In the genomic region with DNA sequence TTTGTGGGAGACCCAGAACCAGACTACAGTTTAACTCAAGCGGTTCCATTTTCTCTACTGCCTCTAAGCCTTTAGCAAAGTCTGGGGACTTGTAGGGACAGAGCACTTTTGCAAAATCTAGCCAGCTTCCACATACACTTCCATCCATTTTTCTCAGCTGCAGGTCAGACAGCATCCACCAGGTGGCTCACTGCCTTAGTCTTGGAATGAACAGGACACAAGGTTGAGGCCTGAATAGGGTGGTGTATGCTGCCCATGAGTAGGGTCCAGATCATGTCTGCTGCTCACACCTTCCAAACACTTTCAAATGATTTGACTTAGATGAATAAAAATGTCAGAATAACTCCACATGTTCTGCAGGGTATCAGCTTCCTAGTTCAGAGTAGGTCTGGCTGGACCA, we compare ENCODE assay signal across 9 mouse cellular contexts. TPM values are rescaled to one million over a fixed set of nuclear protein-coding genes. Genes with fewer than 3 reads are reported as not detected.
DNase-seq lines count a peak whose midpoint lies in the region; ATAC-seq and TF ChIP-seq lines count a peak whose summit lies in the region.
"Had no signal": no experiment of that assay in that cellular context is flagged by ENCODE, and none has a peak within 500 bp of the region (broad histone marks: within the 10 kb centered on the region; RNA-seq: fewer than 3 reads in every experiment).

No protein-coding gene starts in this region.

- no peak for TF ChIP-seq EP300 in heart, postnatal 0 days (IDR thresholded peaks at IDR 0.05; ENCODE audit: low read depth)

- no peaks in the 10 kb centered on the region for H3K9me3 ChIP-seq in embryonic facial prominence, embryonic 14.5 days (ENCODE audit: control insufficient read depth, low read length)
- H3K9me3 ChIP-seq in heart, postnatal 0 days (replicated peaks; ENCODE audit: control insufficient read depth, low read length): no peaks in the 10 kb centered on the region
- H3K9me3 ChIP-seq: megakaryocyte, embryonic 14.5 days had no signal

- 20% methylated on average over 1 of the region's 1 CpGs for WGBS in embryonic facial prominence, embryonic 14.5 days
- WGBS in heart, postnatal 0 days: 17% methylated on average over 1 of the region's 1 CpGs

- H3K4me1 ChIP-seq in bone marrow macrophage, adult 2 months (ENCODE audit: control insufficient read depth, insufficient read depth, low read length): no peaks in the 10 kb centered on the region
- no peaks in the 10 kb centered on the region for H3K4me1 ChIP-seq in embryonic facial prominence, embryonic 14.5 days (ENCODE audit: control insufficient read depth, insufficient read depth, low read length)
- no peaks in the 10 kb centered on the region for H3K4me1 ChIP-seq in heart, postnatal 0 days (ENCODE audit: control insufficient read depth, insufficient read depth)

- no peaks in the 10 kb centered on the region for H3K27me3 ChIP-seq in embryonic facial prominence, embryonic 14.5 days (replicated peaks; ENCODE audit: control insufficient read depth, insufficient read depth, low read length)
- H3K27me3 ChIP-seq in heart, postnatal 0 days (ENCODE audit: control insufficient read depth, insufficient read depth, low read length): no peaks in the 10 kb centered on the region
- H3K27me3 ChIP-seq: megakaryocyte, embryonic 14.5 days had no signal

- peak; percentile 82 for ATAC-seq in embryonic facial prominence, embryonic 14.5 days (ENCODE audit: low read depth)
- ATAC-seq in heart, postnatal 0 days (ENCODE audit: insufficient read depth, low read depth): peak; percentile 47

- DNase-seq in adrenal gland, adult 18-20 months (ENCODE audit: low spot score in 2 of 2): peak; percentile 60 to 64
- DNase-seq in adrenal gland, adult 8-10 months: no peak
- peak; percentile 69 for DNase-seq in embryonic facial prominence, embryonic 14.5 days (ENCODE audit: low spot score)
- peak; percentile 62 for DNase-seq in heart, postnatal 0 days (ENCODE audit: low spot score)
- DNase-seq in kidney, postnatal 4 days: peak; percentile 81 to 83
- DNase-seq in lung, postnatal 10 days: peak; percentile 75
- peak; percentile 82 for DNase-seq in retina, postnatal 1 day

- no peak overlapping the region for H3K27ac ChIP-seq in bone marrow macrophage, adult 2 months (ENCODE audit: insufficient read depth, low read depth, low read length)
- no peak overlapping the region for H3K27ac ChIP-seq in embryonic facial prominence, embryonic 14.5 days (replicated peaks; ENCODE audit: low read depth, low read length)
- no peak overlapping the region for H3K27ac ChIP-seq in heart, postnatal 0 days (ENCODE audit: low read depth)

- no peak overlapping the region for H3K4me2 ChIP-seq in embryonic facial prominence, embryonic 14.5 days (ENCODE audit: low read depth, low read length)
- H3K4me2 ChIP-seq in heart, postnatal 0 days (ENCODE audit: low read depth, low read length): no peak overlapping the region

- H3K9ac ChIP-seq in embryonic facial prominence, embryonic 14.5 days (ENCODE audit: low read depth, low read length): peak overlapping the region; percentile 30; the same call in 1 of the 2 replicates
- no peak overlapping the region for H3K9ac ChIP-seq in heart, postnatal 0 days (replicated peaks; ENCODE audit: low read depth, low read length)

- H3K36me3 ChIP-seq in embryonic facial prominence, embryonic 14.5 days (ENCODE audit: control insufficient read depth, insufficient read depth, low read length): peaks cover 18% of the 10 kb centered on the region
- peaks cover 9% of the 10 kb centered on the region for H3K36me3 ChIP-seq in heart, postnatal 0 days (replicated peaks; ENCODE audit: control insufficient read depth, insufficient read depth, low read length)

- peak; percentile 63 for TF ChIP-seq CTCF in bone marrow macrophage, adult 2 months (IDR thresholded peaks at IDR 0.05; ENCODE audit: low read depth, low read length)
- peak; percentile 88 for TF ChIP-seq CTCF in heart, postnatal 0 days (IDR thresholded peaks at IDR 0.05; ENCODE audit: low read depth)

- no peak overlapping the region for H3K4me3 ChIP-seq in bone marrow macrophage, adult 2 months (ENCODE audit: insufficient read depth, low read length)
- H3K4me3 ChIP-seq in embryonic facial prominence, embryonic 14.5 days (ENCODE audit: low read depth, low read length): no peak overlapping the region
- no peak overlapping the region for H3K4me3 ChIP-seq in heart, postnatal 0 days (ENCODE audit: low read depth, low read length)
- H3K4me3 ChIP-seq: megakaryocyte, embryonic 14.5 days had no signal

- no peak for TF ChIP-seq POLR2A in bone marrow macrophage, adult 2 months (IDR thresholded peaks at IDR 0.05; ENCODE audit: borderline replicate concordance, low read depth, low read length)

RNA-seq across cellular contexts. Expression of gene Tomt, which starts 11.9 kb away (rescaled TPM):
- not detected for total RNA-seq in adrenal gland, adult 18-20 months (2021)
- total RNA-seq in adrenal gland, adult 8-10 months (2022): not detected
- 0.29 TPM in 1 of 2 replicates, not detected in the other for polyA plus RNA-seq in bone marrow macrophage, adult 2 months (2012; ENCODE audit: insufficient read depth, insufficient read length, missing spikeins)
- polyA plus RNA-seq in embryonic facial prominence, embryonic 14.5 days (2014; fragmentation: Nextera tagmentation; extraction: Ambion mirVana): 0.22 and 0.37 TPM in 2 replicates
- not detected in 2 replicates for total RNA-seq in heart, postnatal 0 days (2014; rRNA removed; ENCODE audit: low replicate concordance)
- polyA plus RNA-seq in heart, postnatal 0 days (2015; fragmentation: Nextera tagmentation; extraction: Ambion mirVana): 0.08 and 0.12 TPM in 2 replicates

RNA-seq across cellular contexts. Expression of gene Lamtor1, which starts 12.4 kb away (rescaled TPM):
- 100 to 1,000 TPM in 1 of 2 experiments, 10 to 100 TPM in 1; 95.1 to 109 TPM for total RNA-seq in adrenal gland, adult 18-20 months (2021)
- 100 to 1,000 TPM in 3 of 4 experiments, 10 to 100 TPM in 1; 92.8 to 107 (median 104) TPM for total RNA-seq in adrenal gland, adult 8-10 months (2022)
- 205 and 219 TPM in 2 replicates for polyA plus RNA-seq in bone marrow macrophage, adult 2 months (2012; ENCODE audit: insufficient read depth, insufficient read length, missing spikeins)
- polyA plus RNA-seq in embryonic facial prominence, embryonic 14.5 days (2014; fragmentation: Nextera tagmentation; extraction: Ambion mirVana): 147 and 160 TPM in 2 replicates
- 126 and 174 TPM in 2 replicates for total RNA-seq in heart, postnatal 0 days (2014; rRNA removed; ENCODE audit: low replicate concordance)
- 149 and 159 TPM in 2 replicates for polyA plus RNA-seq in heart, postnatal 0 days (2015; fragmentation: Nextera tagmentation; extraction: Ambion mirVana)

RNA-seq across cellular contexts. Expression of gene Lrrc51, which starts 15.6 kb away (rescaled TPM):
- total RNA-seq in adrenal gland, adult 18-20 months (2021): 10 to 100 TPM; 12.2 to 13.9 TPM
- total RNA-seq in adrenal gland, adult 8-10 months (2022): 10 to 100 TPM; 11.3 to 19.1 (median 16.7) TPM
- 3.2 and 3.5 TPM in 2 replicates for polyA plus RNA-seq in bone marrow macrophage, adult 2 months (2012; ENCODE audit: insufficient read depth, insufficient read length, missing spikeins)
- polyA plus RNA-seq in embryonic facial prominence, embryonic 14.5 days (2014; fragmentation: Nextera tagmentation; extraction: Ambion mirVana): 9.3 and 14.2 TPM in 2 replicates
- 0.19 and 3.1 TPM in 2 replicates for total RNA-seq in heart, postnatal 0 days (2014; rRNA removed; ENCODE audit: low replicate concordance)
- polyA plus RNA-seq in heart, postnatal 0 days (2015; fragmentation: Nextera tagmentation; extraction: Ambion mirVana): 3.0 and 3.9 TPM in 2 replicates

RNA-seq across cellular contexts. Expression of gene Numa1, which starts 15.8 kb away (rescaled TPM):
- 100 to 1,000 TPM; 141 to 160 TPM for total RNA-seq in adrenal gland, adult 18-20 months (2021)
- total RNA-seq in adrenal gland, adult 8-10 months (2022): 100 to 1,000 TPM; 191 to 248 (median 221) TPM
- polyA plus RNA-seq in bone marrow macrophage, adult 2 months (2012; ENCODE audit: insufficient read depth, insufficient read length, missing spikeins): 130 and 145 TPM in 2 replicates
- polyA plus RNA-seq in embryonic facial prominence, embryonic 14.5 days (2014; fragmentation: Nextera tagmentation; extraction: Ambion mirVana): 88.9 and 97.8 TPM in 2 replicates
- total RNA-seq in heart, postnatal 0 days (2014; rRNA removed; ENCODE audit: low replicate concordance): 75.3 and 77.0 TPM in 2 replicates
- polyA plus RNA-seq in heart, postnatal 0 days (2015; fragmentation: Nextera tagmentation; extraction: Ambion mirVana): 23.3 and 23.4 TPM in 2 replicates

RNA-seq across cellular contexts. Expression of gene Folr1, which starts 47.5 kb away (rescaled TPM):
- 1 to 10 TPM in 1 of 2 experiments, not detected in 1; 5.0 TPM for total RNA-seq in adrenal gland, adult 18-20 months (2021)
- 1 to 10 TPM in 2 of 4 experiments, not detected in 2; 4.0 to 5.9 TPM for total RNA-seq in adrenal gland, adult 8-10 months (2022)
- polyA plus RNA-seq in bone marrow macrophage, adult 2 months (2012; ENCODE audit: insufficient read depth, insufficient read length, missing spikeins): 1.6 and 1.7 TPM in 2 replicates
- polyA plus RNA-seq in embryonic facial prominence, embryonic 14.5 days (2014; fragmentation: Nextera tagmentation; extraction: Ambion mirVana): 1.4 and 4.5 TPM in 2 replicates
- total RNA-seq in heart, postnatal 0 days (2014; rRNA removed; ENCODE audit: low replicate concordance): 1.3 and 81.7 TPM in 2 replicates
- polyA plus RNA-seq in heart, postnatal 0 days (2015; fragmentation: Nextera tagmentation; extraction: Ambion mirVana): 2.9 and 3.3 TPM in 2 replicates
